Mouse (Mus musculus): Measurements from ENCODE around the gene Plod1.

Plod1 gene

DNA sequence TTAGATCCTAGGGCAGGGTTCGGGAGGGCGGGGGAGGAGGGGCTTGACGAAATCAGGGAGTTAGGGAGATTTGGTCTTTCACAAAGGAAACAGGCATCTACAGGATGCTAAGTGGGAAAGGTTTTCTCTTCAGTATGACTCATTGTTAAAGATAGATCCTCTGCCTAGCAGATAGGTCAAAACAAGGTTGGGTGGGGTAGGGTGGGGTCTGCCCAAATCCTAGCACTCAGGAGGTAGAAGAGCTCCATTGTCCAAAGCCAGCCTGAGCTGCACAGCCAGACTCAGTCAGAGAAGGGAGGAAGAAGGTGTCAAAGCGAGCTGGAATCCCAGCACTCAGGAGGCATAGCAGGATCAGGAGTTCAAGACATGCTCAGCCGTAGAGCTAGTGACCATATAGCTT lies 919 bp upstream of the Plod1 start:
- DNase-seq: no peak

DNA sequence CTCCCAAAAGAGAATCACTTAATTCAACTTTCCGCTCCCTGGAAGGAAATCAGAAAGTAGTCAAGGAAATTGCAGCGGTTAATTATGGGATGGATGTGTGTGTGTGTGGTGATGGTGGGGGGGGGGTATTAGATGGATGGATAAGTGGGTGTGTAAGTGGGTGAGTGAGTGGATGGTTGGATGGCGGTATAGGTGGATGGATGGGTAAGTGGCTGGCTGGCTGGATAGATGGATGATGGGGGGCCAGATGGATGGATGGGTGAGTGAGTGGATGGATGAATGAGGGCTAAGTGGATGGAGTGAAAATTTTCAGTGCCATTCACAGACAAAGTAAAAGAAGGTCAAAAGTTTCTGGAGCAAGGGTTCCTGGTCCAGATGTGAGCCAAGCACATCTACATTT lies 454 bp upstream of the Plod1 start:
- DNase-seq: no peak

DNA sequence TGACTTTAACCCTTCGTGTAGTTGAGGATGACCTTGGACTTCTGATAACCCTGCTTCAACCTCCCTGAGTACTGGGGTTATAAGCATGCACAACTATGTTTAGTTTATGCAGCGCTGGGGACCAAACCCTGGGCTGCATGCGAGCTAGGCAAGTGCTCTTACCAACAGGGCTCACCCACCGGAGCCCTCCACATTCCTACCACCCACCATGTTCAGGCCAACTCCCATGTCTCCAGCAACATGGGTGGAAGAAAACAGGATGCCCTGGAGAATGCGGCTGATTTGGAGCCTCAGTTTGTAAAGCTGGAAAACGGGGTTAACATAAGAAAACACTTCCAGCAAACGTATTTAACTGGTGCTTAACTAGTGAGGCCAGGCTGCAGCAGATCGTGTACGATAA lies 663 bp downstream of the Plod1 start:
- DNase-seq: no peak

DNA sequence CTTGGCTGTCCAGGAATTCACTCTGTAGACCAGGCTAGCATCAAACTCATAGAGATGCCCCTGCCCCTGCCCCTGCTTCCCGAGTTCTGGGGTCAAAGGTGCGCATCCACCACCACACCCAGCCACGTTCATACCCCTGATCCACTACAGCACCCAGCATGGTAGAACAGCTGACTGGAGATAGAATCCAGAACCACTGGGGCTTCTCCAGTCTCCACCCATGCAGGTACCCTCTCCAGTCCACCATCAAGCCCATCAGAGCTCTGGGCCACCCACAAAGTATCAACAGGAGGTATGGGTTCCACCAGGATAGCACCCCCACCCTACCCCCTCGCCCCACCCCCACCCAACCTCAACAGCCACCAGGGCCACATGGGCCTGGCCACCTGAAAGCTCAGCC lies 2.0 kb downstream of the Plod1 start:
- no peak for DNase-seq

DNA sequence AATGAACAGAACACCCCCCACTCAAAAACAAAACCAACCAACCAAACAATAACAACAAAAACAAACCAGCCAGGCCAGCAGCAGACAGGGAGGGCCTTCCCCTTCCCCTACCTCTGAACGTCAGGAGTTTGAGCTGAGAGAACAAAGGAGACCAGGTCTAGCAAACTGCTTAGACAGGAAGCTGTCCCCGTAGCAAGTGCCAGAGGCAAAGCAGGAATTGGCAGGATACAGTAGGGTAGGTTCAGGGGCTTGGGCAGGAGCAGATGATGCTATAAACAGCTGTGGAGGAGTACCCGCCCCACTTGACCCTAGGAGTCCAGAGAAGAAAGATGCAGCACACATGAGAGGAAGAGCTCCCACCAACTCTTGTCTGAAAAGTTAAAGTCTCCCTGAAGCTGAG lies 2.4 kb downstream of the Plod1 start:
- DNase-seq: no peak

DNA sequence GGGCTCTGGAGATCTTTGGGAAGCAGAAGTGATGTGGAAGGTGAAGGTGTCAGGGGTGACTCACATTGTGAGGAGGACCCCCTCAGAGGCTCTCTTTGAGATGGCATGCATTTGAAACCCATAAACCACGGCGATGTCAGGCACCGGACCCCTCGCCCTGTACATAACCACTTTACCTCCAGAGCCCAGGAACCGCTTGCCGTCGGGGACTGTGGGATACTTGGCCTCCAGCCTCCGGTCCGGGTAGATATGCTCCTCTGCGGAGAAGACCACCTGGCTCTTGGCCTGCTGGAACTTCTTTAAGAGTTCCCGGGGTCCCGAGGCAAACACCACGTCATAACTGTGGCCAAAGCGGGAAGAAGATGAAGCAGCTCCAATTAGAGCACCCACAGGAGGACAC lies 5.6 kb downstream of the Plod1 start:
- no peak for DNase-seq

DNA sequence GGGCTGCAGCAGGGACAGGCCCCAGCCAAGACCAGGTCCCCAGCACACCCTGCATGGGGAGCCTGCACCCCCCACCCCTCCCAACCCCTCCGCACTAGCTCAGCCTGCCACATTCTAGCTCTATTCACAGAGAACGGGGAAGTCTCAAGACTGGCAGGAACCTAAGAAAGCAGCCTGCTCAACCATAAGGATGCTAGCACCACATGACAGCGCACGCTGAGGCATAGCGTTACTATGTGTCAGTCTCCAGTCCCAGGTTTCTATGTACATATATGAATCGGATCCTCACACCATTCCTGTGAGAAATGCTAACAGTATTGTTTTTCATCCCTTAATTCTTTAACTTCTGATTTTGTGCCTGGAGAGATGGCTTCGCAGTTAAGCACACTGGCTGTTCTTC lies 8.0 kb downstream of the Plod1 start:
- no peak for DNase-seq

DNA sequence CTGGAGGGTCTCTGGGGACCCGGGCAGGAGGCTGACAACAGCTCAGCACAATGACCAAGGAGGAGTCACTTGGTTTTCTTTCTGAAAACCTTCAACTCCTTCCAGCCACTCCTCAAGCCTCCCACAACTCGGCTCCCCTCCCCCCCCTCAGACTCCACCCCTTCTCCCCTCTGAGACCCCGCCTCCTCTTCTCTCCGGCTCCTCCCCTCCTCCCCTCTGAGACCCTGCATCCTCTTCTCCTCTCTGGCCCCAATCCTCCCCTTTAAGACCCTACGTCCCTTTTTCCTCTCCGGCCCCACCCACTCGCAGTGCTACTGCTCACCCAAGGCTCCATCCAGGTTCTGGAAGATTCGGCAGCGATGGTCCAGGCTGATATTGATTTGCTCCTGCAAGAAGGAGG lies 8.4 kb downstream of the Plod1 start:
- DNase-seq: peak; percentile 23

DNA sequence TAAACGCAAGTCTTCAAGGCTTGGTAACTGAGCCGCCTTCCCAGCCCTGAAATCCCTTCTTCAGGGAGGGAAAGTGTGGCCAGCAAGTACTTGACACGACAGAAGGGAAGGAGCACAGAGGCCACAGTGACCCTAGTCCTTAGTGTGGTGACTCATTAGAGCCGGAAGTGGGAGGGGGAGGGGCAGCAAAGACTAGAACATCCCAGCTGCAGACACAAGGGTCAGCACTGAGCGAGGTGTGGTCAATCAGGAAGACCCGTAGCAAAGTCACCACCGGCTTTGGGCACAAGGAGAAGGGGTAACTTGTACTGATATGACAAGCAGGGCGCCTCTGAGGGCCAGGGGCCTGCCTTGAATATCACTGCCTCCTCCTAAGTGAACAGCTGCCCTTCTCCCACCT lies 8.9 kb downstream of the Plod1 start:
- peak; percentile 50 for DNase-seq

DNA sequence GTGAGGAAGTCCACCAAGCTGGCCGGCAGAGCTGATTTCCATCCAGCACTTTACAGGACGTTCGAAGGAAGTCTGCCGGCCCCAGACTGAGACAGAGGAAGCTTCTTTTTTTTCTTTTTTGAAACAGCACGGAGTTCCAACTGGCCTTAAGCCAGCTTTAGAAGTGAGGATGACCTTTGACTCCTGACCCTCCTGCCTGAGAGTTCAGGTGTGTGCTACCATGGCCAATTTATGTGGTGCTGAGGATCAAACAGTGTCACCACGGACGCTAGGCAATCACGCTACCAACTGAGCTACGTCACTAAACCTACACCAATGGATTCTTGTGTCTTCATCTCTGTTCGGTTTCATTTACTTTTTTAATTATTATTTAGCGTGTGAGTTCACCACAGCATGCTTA lies 14.2 kb downstream of the Plod1 start:
- DNase-seq: no peak

DNA sequence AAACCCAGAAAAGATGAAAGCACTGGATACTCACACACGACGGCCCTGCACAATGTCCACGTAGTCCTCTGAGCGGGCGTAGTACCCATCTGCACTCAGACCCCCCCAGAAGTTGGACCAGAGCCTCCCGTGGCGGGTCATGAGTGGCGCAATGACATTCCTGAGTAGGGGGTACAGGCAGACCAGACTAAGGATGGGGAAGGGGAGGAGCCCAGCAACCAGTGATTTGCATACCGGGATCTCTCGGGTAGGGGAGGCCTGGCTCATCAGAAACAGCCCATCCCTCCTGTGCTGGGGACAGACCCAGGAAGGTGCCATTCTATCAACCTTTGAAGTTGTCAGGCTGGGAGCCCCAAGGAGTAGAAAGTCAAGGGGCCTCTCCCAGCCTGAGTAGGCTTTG lies 15.6 kb downstream of the Plod1 start:
- DNase-seq: no peak

DNA sequence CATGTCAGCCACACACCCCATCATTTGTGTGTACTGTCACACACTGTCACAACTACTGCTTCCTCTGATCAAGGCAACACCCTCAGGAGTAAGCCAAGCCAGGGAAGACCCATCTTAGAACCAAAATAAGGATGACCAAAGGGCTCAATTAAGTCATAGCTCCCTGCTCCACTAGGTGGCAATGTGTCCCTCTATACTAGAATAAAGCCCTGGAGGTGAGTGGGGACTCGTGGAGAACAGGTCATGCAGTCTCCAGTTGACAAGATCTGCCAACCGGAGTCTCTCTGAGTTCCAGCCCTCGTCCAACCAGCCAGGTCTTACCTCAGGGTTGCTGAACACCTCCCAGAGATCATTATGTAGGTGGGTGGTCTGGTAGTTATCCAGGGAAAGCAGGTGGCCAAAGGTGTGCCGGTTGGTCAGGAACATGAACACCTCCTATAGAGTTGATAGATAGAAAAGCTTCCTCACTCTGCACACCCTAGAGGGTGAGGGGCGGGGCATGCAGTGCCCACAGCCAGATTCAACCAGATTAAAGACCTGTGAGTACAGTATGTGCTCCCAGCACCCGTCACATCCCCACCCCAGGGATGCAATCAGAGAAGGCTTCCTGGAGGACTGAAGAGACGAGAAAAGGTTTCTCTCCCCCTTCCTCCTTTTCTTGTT lies 18.0 kb downstream of the Plod1 start:
- DNase-seq: peak; percentile 22

DNA sequence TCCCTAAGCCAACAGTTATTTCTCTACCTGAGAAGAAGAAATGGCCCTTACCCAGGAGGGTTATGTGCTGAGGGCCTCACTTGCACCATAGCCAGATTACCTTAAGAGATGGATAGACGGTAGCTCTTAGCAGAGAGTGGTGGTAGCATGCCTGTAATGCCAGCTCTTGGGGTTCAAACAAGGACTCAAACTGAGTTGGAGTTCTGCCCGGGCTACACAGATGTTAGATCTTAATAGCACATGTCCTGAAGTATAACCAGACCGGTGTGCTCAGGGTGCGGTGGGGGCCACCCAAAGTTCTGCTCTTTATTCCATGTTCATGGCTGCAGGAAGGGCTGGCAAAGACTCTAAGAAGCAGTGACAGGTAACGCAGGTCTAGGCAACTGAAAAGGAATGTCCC lies 27.1 kb downstream of the Plod1 start:
- no peak for DNase-seq

DNA sequence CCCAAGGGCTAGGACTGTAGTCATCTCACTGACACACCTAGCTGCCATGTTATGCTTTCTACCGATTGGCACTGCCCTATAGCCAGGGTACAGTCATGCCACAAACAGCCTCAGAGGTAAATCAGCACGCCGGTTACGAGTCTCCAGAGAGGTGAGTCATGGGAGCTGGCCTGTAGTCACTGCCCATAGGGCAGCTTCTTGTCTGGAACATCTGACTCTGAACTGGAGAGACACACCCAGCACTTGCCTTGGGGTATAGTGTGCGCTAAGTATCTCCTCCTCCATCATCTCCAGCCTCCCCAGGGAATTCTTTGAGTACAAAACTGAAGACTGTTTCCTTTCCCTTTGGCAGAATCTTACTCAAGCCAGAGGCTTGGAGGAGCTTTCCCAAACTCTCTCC lies 30.3 kb downstream of the Plod1 start:
- DNase-seq: no peak

DNA sequence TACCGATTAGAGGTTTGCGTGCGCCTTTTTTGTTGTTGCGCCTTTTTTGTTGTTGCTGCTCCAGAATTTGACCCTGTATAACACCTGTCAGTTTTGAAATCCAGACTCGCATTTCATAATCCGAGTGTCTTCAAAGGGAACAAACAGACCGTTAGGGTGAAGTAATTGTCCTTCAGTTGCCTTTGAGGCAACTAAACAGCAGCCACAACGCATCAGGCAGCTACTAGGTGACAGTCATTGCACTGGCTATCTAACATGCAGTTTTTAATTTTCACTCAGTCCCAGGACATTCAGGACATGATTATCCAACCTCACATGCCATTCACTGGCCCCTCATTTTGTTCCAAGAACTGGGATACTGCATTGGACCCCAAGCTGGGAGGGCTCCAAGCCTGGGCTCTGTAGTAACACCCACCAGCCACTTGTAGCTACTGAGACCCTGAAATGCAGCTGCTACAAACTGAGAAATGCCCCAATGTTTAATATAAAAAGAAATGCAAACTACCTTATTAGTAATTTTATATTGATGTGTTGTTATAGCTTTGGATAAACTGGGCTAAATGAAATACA lies 31.4 kb downstream of the Plod1 start:
- DNase-seq: no peak

DNA sequence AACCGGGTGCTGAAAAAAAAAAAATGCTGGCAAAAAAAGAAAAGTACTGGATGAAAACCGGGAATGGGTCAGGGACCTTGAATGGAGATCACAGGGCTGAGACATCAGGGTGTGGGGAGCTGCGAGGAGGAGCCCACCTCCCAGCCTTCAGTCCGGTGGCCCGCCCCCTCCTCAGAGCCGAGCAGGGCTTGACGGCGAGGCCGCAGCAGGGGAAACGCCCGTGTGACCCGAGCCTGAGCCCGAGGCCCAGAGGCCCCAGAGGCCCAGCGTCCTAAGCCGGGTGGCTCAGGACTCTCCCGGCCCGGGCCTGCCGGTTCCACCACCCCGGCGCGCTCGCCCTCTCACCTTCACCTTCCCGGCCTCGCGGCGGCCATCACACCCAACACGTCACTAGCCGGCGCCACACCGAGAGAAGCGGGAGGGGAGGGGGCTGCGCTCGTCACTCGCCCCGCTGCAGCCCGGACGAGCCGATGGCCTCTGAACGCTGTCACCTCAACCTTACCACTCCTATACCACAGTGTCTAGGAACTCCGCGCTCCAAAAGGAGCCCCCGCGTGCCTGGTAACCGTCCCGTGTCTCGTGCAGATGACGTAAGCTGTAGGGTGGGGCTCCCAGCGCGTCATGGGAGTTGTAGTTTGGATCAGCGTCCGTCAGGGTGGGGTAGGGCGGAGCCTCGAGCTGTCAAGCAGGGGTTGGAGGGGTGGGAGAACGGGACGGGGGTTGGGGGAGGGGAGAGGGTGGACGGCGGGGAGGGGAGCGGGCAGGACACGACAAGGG lies 32.1 kb downstream of the Plod1 start, which contains the start of gene Mfn2:
Mfn2 (minus strand) TSS at position 392 of the 777 bp plus-strand sequence.
- DNase-seq: peak; percentile 91

DNA sequence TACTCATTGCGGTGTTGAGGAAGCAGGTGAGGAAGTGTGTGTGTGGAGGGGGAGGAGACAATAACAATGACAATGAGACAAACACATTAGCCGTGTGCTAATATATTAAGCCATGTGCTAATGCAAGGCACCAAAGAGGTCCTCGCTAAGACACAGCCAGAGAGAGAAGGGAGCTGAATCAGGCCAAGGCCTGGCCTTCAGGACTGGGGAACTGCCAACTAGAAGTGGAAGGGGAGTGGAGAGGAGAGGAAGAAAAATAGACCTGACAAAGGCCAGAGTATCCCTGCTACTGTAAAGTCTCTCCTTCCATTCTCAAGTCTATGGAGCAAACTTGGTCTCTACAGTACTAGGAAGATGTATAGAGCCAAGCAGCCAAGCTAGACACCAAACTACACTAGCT lies 33.0 kb downstream of the Plod1 start:
- DNase-seq: no peak

DNA sequence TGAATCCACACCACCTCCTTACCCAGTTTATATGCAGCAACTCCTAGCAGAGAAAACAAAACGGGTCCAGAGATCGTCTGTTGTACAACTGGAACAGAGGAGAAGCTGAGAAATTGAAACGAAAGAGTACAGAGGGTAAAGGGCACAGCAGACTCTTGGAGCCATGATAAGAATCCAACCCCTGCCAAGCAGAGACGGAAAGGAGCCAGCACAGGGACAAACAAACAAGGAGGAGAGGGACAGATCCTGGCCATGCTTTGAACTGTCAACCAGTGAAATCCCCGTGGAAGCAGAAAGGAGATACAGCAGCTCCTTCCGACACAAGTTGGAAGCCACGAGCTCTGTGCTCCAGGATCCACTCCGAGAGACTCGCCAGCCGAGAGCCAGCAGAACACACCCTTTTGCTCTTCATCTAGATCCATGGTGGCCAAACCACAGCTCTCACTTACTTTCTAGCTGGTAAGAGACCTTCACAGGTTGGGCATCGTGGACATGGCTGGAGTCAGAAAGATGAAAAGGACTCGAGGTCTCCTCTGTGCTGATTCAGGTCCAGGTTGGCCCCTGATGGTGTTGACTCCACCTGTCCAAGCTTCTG lies 33.6 kb downstream of the Plod1 start:
- DNase-seq: no peak

DNA sequence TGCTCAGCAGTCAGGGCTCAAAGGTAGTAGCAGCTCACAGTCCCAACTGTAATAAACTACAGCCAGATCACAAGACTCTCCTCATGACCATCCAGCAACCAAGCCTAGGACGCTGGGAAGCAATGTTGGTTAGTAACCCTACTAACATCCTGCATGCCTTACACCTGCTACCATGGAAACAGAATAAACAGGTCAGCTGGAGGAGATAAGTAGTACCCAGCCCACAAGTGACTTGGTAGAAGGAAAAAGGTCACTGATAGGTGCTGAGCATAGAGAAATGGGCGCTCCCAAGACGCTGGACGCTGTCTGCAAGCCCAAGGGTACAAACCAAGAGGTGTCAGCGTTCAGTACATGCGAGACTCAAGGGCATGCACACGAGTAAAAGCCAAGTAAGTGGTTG lies 36.1 kb downstream of the Plod1 start:
- no peak for DNase-seq

DNA sequence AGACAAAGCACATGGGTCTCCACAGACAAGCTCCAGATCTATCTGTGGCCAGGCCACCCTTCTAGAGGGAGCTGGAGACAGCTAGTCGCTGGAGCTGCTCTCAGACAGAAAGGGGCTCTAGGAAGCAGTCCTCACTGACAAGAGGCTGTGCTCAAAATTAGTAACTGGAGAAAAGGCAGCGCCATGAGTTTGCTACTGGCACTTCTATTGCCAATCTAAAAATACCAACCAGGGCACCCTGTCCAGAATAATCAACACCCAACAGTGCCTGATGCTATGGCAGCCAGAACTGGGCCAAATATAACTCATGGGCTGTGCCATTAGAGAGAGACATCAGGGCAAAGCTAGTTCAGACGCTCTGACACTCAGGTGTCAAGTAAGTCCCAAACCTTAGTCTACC lies 39.2 kb downstream of the Plod1 start:
- no peak for DNase-seq

DNA sequence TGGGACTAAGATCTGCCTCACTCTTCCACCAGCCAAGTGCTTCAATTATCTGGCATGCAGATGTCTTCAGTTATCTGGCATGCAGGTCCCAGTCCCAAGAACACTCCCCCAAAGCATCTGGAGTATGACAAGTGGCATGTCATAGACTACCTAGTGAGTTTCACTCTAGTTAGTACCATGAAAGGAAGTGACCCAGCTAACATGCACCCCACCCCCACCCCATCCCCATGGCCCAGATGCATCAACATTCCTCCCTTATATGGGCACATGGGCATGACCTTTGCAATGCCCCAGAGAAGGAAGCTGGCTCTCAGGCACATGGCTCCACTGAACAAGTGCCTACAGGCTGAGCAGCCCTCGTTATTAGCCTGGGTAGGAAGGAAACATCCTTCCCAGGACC lies 40.2 kb downstream of the Plod1 start:
- DNase-seq: no peak

DNA sequence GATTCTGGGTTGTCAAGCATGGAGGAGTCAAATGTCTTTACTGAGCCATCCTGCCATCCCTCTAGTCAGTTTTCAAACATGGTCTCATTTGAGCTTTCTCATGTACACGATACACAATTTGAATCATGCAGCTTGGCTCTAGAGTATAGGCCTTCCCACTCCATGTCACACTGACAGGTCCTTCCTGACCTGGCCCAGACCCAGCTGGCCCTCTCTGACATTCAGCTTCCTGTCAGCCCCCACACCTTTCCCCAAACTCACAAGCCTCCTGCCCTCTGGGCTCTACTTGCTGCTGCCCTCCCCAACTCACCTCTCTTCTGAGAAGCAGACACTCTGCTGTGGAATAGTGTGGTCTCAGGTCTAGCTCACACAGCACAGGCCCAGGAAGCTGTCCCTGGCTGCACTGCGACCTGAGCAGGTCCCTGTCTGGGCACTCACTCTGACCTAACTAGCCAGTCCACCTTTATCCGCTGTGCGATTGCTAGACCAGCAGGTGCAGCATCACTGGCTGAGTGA lies 40.7 kb downstream of the Plod1 start:
- DNase-seq: no peak

DNA sequence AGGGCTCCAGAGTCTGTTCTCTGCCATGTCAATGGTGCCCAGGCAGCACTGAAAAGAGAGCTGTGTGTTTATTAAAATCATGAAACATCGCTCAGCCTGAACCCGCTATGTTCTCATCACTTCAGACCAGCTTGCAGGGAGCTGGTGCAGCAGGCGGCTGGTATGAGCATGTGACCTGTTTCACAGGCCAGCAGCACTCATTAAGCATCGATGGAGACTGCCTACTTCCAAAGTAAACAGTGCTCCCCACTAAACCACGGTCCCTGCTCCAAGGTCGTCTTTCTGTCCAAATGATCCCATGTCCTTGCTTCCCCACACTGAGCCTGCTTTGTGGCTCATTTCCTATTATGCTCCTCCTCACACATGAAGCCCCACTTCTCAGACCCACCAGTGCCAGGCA lies 46.2 kb downstream of the Plod1 start:
- DNase-seq: no peak

DNA sequence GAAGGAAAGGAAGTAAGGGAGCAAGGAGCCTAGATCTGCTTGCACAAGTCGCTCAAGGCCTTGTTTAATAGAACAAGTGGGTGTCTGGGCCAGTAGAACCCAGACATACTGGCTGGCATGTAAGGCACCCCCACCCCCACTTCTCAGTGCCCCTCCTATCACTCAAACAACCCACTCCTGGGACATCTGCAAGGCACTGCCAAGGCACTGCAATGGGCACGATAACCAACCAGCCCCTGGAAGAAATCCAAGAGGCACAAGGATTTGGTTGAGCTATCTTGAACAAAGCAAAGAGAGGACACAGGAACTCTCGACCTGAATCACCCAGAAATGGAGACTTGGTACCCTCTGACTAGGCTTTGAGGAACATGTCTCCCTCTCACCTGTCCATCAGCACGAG lies 48.3 kb downstream of the Plod1 start:
- DNase-seq: no peak

All from liver (tissue).